Mouse (Mus musculus): ENCODE results near the gene Mup14. TPM values are rescaled to one million over a fixed set of nuclear protein-coding genes. Genes with fewer than 3 reads are reported as not detected.
"Not testable (repeated sequence)": the region's sequence is repeated elsewhere in the genome, so short reads cannot be mapped to it uniquely, and the experiment has no call there.

Mup14 gene
- not detected in 2 replicates for polyA plus RNA-seq (2012; rRNA removed)

- H3K27ac ChIP-seq (ENCODE audit: insufficient read depth, low read length); H3K4me1 ChIP-seq (ENCODE audit: control insufficient read depth, insufficient read depth, low read length): not testable (repeated sequence)
Measured at GRCm38 (mm10) chr4:61303900-61304299, at the start of gene Mup14. TSS of gene Mup14 (minus strand) at chr4:61304000.

GRCm38 (mm10) chr4:61338108-61338507, 34.3 kb upstream of the Mup14 start:
- H3K4me1 ChIP-seq (ENCODE audit: control insufficient read depth, insufficient read depth, low read length); H3K4me3 ChIP-seq (ENCODE audit: insufficient read depth, low read length); H3K27ac ChIP-seq (ENCODE audit: insufficient read depth, low read length): not testable (repeated sequence)

More at GRCm38 (mm10) chr4:61303900-61304299, at the start of gene Mup14:
- H3K4me3 ChIP-seq (ENCODE audit: insufficient read depth, low read length) = not testable (repeated sequence)

Other genes with a start within 250 kb of the Mup14 start
- gene Mup13, start 75.7 kb downstream of the Mup14 start, polyA plus RNA-seq (2012; rRNA removed) = not detected in 2 replicates
- not detected in 2 replicates for gene Mup15, start 135.7 kb upstream of the Mup14 start, polyA plus RNA-seq (2012; rRNA removed)
- gene Mup16, start 215.5 kb upstream of the Mup14 start, polyA plus RNA-seq (2012; rRNA removed) = not detected in 2 replicates

Data from cortical plate, adult 2 months (tissue).